Comparison of ENCODE assay signal across 8 mouse cellular contexts in the genomic region with DNA sequence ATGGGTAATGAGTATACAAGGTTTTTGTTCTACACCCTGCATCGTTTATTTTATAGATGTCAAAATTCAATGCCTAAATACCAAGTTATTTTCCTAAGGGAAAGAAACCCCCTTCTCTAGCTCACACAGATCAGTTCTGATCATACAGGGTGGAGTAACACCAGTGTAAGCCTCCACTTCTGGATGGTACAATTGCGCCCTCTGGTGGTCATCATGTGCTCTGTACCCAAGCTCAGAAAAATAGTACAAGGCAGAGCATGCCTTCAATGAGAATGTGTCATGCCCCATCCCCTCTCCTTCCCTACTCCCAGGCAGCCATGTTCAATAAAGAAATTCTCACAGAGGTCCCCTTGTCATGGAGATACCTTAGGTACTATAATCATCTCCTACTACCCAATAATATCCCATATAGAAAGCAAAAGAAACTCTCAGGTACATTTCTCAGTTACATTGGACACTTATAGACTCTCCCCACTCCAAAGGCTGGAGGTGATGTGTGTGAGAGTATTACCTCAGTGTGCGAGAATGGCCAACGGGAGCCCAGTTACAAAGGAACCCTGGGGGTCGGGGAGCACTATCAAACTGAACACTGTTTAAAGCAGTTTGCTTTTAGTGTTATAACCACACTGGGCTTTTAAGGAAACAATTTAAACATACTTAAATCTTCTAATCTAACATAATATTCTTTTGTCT. TPM values are rescaled to one million over a fixed set of nuclear protein-coding genes. Genes with fewer than 3 reads are reported as not detected.
DNase-seq lines count a peak whose midpoint lies in the region; ATAC-seq lines count a peak whose summit lies in the region.

No protein-coding gene starts in this region.

- 23% methylated on average over 5 of the region's 5 CpGs for WGBS in forebrain, embryonic 14.5 days
- 22% methylated on average over 5 of the region's 5 CpGs for WGBS in liver, embryonic 15.5 days (ENCODE audit: insufficient replicate concordance)
- 26% methylated on average over 5 of the region's 5 CpGs for WGBS in neural tube, embryonic 14.5 days

- no peak overlapping the region for H3K4me3 ChIP-seq in forebrain, embryonic 14.5 days (ENCODE audit: low read depth, low read length)
- H3K4me3 ChIP-seq in liver, embryonic 15.5 days (replicated peaks) = no peak overlapping the region
- no peak overlapping the region for H3K4me3 ChIP-seq in neural tube, embryonic 14.5 days (ENCODE audit: low read depth, low read length)

- DNase-seq in NIH3T3 (ENCODE audit: low read depth) = peak; percentile 94
- DNase-seq in cerebellum, adult 11 months = peak; percentile 70
- peak; percentile 94 for DNase-seq in forebrain, embryonic 14.5 days (ENCODE audit: low spot score)
- DNase-seq in heart, postnatal 4 days = peak; percentile 79
- DNase-seq in layer of hippocampus, adult 11-12 months (ENCODE audit: low spot score) = peak; percentile 76
- peak; percentile 81 for DNase-seq in thymus, postnatal 4 days

- 0 out of 2 replicates have a peak, but pooled peaks cover 2% of the 10 kb centered on the region for H3K4me1 ChIP-seq in forebrain, embryonic 14.5 days (ENCODE audit: control insufficient read depth, insufficient read depth, low read length)
- no peaks in the 10 kb centered on the region for H3K4me1 ChIP-seq in liver, embryonic 15.5 days (replicated peaks)
- no peaks in the 10 kb centered on the region for H3K4me1 ChIP-seq in neural tube, embryonic 14.5 days (ENCODE audit: control insufficient read depth, insufficient read depth, low read length)

- no peaks in the 10 kb centered on the region for H3K36me3 ChIP-seq in forebrain, embryonic 14.5 days (ENCODE audit: control insufficient read depth, insufficient read depth, low read length)
- no peaks in the 10 kb centered on the region for H3K36me3 ChIP-seq in liver, embryonic 15.5 days (replicated peaks)
- no peaks in the 10 kb centered on the region for H3K36me3 ChIP-seq in neural tube, embryonic 14.5 days (ENCODE audit: control insufficient read depth, insufficient read depth, low read length)

- H3K4me2 ChIP-seq in forebrain, embryonic 14.5 days (ENCODE audit: low read length) = no peak overlapping the region
- no peak overlapping the region for H3K4me2 ChIP-seq in liver, embryonic 15.5 days
- no peak overlapping the region for H3K4me2 ChIP-seq in neural tube, embryonic 14.5 days (ENCODE audit: low read depth, low read length)

- ATAC-seq in forebrain, embryonic 14.5 days = peak; percentile 96
- ATAC-seq in liver, embryonic 15.5 days (ENCODE audit: insufficient read depth) = 0 out of 2 replicates have a peak, but pooled peaks have one; percentile 47
- ATAC-seq in neural tube, embryonic 14.5 days (ENCODE audit: low read depth) = peak; percentile 98

- no peak overlapping the region for H3K9ac ChIP-seq in forebrain, embryonic 14.5 days (ENCODE audit: low read length)
- H3K9ac ChIP-seq in liver, embryonic 15.5 days = no peak overlapping the region
- H3K9ac ChIP-seq in neural tube, embryonic 14.5 days (replicated peaks; ENCODE audit: low read depth, low read length) = no peak overlapping the region

- H3K9me3 ChIP-seq in forebrain, embryonic 14.5 days (replicated peaks; ENCODE audit: control insufficient read depth, low read length) = no peaks in the 10 kb centered on the region
- no peaks in the 10 kb centered on the region for H3K9me3 ChIP-seq in liver, embryonic 15.5 days (replicated peaks)
- no peaks in the 10 kb centered on the region for H3K9me3 ChIP-seq in neural tube, embryonic 14.5 days (ENCODE audit: control insufficient read depth, low read length)

- no peak overlapping the region for H3K27ac ChIP-seq in forebrain, embryonic 14.5 days (ENCODE audit: low read depth, low read length)
- no peak overlapping the region for H3K27ac ChIP-seq in liver, embryonic 15.5 days (replicated peaks)
- H3K27ac ChIP-seq in neural tube, embryonic 14.5 days (ENCODE audit: low read depth, low read length) = no peak overlapping the region

- H3K27me3 ChIP-seq in forebrain, embryonic 14.5 days (replicated peaks; ENCODE audit: control insufficient read depth, insufficient read depth, low read length) = no peaks in the 10 kb centered on the region
- H3K27me3 ChIP-seq in liver, embryonic 15.5 days = 0 out of 2 replicates have a peak, but pooled peaks cover 3% of the 10 kb centered on the region
- H3K27me3 ChIP-seq in neural tube, embryonic 14.5 days (ENCODE audit: control insufficient read depth, insufficient read depth, low read length) = no peaks in the 10 kb centered on the region

RNA-seq across cellular contexts. Expression of a gene that starts 47.2 kb away (rescaled TPM):
- polyA plus RNA-seq in forebrain, embryonic 14.5 days (2014; fragmentation: Nextera tagmentation; extraction: Ambion mirVana) = 473 and 528 TPM in 2 replicates
- 10 to 100 TPM; 68.4 to 71.9 TPM for total RNA-seq in heart, postnatal 4 days (2021)
- polyA plus RNA-seq in liver, embryonic 15.5 days (2015; fragmentation: Nextera tagmentation; extraction: Ambion mirVana) = 108 and 126 TPM in 2 replicates
- 348 and 377 TPM in 2 replicates for polyA plus RNA-seq in neural tube, embryonic 14.5 days (2014; fragmentation: Nextera tagmentation; extraction: Ambion mirVana)

Comparison
In these comparisons a context has a peak if more than half of its experiments do, and no peak if none do; other contexts are left out.
1. ATAC-seq: peak in every context shown above with its lines; median percentile 98 in neural tube, embryonic 14.5 days; 96 in forebrain, embryonic 14.5 days; 47 in liver, embryonic 15.5 days.